Mouse (Mus musculus) left cerebral cortex, postnatal 10 days (tissue): ENCODE results near the gene Lrrc14b. TPM values are rescaled to one million over a fixed set of nuclear protein-coding genes. Genes with fewer than 3 reads are reported as not detected.

ENCODE experiments used
- DNase-seq, 2 experiments: peaks; one replicate each; pipeline ENCODE4 v3.0.0; 2021 to 2022; ENCODE audit warnings: low spot score in 2 of 2, mixed read lengths in 1 of 2; ENCODE audit errors: extremely low spot score in 1 of 2
- intact Hi-C: fragments of 180-260 bp; cut with DNase I; formaldehyde crosslinking; loops from one replicate; pipeline ENCODE4 v1.15.1; 2025
- total RNA-seq, 2 experiments: library from RNA; stranded (reverse); gene quantifications; 2 replicates each; pipeline ENCODE4 v1.2.3; 2021

Lrrc14b gene
- total RNA-seq, result not detected

DNA sequence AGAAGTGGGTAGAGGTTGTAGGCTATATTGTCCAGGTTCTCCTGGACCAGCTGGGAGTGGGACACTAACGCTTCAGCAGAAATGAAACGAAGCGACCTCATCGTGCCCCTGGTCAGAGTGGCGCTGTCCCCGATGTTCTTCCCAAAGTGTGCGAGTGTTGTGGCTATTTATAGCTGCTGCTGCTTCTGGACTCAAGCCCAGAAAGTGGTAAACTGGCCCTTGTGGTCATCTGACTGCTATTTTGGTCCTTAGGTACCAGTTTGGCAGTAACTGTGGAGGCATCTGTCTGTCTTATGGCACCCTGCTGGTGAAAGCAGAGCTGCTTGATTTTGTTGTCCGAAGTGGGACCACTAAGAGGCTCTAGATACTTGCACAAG is at the start of gene Lrrc14b:
TSS of gene Lrrc14b (minus strand) at position 147 of the 377 bp plus-strand sequence.
- intact Hi-C loops, result no loop called here
- DNase-seq, result peak in 1 of 2 experiments; percentile 28

DNA sequence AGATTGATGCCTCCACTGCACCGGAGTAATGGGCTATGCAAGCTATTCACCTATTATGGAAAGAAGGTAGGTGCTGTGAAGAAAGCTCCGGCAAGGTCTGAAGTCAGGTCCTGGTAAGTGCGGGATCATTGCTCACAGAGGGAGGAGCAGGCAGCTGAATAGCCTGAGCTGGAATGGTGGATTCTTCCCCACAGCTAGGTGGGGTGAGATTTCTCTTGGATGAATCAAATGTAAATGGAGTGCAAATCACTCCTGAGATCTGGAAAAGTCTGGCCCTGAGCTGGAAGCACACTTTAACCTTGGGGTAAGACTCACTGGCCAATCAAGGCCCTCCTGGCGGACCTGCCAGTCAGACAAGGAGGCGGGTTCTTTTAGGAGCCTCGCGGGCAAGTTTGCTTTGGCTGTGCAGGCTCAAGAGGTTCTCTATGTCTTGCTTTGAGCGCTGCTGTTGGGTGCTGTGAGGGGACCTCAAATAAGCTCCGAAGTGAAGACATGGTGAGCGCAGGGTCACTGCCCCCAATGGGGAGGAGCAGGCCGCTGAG is 35.6 kb upstream of the Lrrc14b start, which contains the start of gene Ftl1-ps1:
TSS of gene Ftl1-ps1 (plus strand) at position 397 of the 542 bp plus-strand sequence.
- intact Hi-C loops, result no loop called here
- no peak for DNase-seq

DNA sequence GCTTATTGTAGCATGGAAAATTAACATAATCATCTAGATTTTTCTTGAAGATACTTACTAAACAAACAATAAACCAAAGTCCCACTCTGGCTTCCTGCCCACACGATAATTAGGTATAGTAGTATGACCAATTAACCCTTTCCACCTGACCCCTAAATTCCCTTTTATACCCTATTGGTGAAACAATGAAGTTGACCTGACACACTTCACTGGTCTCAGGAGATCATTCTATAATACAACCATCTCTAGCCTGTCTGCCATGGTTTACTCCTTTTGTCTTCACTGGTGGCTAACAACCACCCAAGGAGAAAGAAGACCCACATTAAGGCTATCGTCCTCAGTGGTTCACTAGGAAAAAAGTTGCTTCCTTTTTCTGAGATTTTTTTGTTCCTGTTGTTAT is 27.4 kb upstream of the Lrrc14b start:
- DNase-seq, result no peak
- intact Hi-C loops, result no loop called here

DNA sequence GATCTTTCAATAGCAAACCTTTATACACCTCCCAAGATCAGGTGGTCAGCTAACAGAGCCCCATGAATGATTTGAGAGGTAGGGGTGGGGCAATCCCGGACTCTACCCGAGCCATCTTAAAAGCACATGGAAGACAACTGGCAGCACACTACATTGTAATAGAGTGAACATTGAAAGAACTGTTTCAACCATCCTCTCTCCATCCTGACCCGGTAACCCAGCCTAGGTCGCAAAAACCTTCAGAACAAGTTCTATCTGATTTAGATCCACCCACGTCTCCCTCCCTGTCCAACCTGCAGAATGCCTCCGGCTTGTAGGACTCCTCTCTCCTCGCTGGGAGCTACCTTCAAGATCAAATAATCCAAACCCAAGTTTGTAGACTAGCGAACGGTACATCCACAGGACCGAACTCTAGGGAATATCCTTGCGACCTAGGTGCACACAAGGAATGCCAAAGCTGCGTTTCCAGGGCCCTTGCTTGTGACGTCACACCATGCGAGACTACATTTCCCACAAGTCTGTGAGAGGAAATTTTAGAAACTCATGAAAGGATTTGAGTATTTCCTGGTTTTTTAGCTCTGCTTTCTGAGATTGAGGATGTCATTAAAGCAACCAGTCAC is 26.7 kb upstream of the Lrrc14b start, which contains the start of gene Zfp72:
TSS of gene Zfp72 (minus strand) at position 466 of the 620 bp plus-strand sequence.
- DNase-seq, result peak; percentile 74 to 81
- intact Hi-C loops, result no loop called here

DNA sequence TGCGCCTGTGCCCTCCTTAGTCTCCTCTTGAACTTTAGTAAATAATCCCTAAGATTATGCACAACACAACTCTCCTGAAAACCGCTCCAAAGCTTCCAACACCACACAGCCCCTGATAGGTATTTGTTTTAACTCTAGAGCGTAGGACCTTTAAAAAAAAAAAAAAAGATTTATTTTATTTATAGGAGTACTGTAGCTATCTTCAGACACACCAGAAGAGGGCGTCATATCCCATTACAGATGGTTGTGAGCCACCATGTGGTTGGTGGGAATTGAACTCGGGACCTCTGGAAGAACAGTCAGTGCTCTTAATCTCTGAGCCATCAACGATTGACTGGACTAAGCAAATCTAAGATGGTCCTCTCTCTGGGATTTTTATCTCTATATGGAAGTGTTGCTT is 25.9 kb upstream of the Lrrc14b start:
- intact Hi-C loops, result no loop called here
- DNase-seq, result no peak

DNA sequence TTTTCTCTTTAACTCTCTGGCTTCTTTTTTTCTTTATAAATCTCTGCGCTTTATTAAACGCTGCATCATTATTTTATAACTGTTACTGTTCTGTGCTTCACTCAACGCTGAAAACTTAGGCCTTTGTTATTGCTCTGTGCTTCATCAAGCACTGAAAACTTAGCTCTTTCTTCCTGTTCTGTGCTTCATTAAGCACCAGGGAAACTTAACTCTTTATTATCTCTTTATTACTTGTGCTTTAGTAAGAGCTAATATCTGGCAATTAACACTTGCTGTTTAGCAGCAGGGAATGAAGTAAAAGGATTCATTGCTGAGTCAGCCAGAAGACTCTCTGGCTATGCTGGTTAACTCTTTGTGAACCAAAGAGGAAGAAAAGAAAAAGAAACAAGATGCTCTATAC is 18.5 kb upstream of the Lrrc14b start:
- intact Hi-C loops, result no loop called here
- DNase-seq, result no peak

DNA sequence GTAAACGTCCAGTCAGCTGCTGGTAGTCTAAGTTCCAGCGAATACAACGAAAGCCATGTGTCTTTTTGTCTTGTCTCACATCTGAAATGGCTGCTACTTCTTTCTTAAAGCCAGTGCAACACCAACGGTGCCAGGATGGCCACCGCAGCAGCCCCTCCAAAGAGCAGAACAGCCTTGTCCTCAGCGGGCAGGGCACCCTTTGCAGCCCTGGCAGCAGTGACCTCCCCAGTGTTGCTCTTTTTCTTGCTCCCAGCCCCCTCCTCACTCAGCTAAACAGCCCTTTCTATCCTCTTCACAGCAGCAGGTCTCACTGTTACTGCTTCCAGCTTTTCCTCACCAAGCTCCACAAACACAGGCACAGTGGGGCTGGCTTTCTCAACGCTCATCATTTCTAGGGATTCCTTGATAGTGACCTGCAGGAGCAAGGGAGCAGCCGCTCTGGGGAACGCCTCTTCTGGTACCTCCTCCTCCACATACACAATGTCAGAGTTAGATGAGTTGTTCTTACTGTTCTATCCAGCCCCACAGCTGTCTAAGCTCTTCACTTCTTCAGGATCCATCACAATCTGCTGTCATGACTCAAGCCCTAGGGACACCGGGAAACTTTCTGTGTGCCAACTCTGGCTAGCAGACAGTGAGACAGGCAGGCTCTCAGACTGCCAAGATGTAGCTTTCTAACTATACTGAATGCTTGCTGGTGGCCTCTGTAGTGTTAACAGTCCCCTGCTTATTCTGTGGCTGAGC is 17.9 kb upstream of the Lrrc14b start:
- intact Hi-C loops, result no loop called here
- no peak for DNase-seq

DNA sequence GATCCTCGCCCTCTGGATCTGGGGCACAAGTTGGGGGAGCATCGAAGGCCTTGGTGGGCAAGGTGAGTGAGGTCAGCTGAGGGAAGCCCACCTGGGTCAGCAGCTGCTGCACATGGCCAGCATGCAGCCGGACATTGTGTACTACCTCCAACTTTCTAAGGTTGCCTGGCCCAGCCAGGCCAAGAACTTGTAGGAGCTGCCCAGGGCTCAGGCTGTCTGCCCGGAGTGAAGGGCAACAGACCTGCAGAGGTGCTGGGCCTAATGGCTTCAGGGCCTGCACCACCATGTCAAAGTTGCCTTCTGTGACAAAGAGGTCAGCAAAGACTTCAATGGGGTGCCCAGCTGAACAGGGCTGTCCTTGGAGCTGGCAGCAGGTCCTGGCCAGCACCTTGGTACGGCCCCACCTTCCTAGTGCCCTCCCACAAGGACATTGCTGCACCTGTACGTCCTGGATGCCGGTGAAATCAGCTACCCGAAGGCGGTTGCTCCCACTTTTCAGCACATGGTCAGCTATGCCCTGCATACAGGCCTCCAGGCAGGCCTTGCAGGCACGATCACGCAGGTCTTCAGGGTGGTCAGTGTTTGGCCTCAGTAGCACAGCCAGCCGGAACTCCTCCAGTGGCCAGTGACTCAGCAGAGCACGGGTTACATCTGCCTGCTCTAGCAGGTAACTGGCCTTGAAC is 488 bp downstream of the Lrrc14b start:
- DNase-seq, result no peak
- intact Hi-C loops, result no loop called here

DNA sequence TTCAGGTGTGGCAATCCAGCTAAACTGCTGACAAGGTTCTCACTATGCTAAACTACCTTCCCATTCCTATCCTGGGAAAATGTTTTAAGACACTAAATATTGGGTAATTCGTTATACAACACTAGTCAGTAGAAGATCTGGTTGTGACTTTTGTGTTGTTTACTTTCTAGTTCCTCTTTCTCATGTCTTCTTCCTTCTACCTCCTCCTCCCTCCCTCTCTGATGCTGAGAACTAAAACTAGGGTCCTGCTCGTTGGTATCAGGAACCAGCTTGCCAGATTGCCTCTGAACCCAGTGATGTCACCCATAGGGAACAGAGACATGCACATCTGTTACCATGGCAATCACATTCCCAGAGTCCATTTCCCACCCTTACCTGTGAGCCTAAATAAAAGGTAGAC is 1.6 kb downstream of the Lrrc14b start:
- no peak for DNase-seq
- intact Hi-C loops, result no loop called here

DNA sequence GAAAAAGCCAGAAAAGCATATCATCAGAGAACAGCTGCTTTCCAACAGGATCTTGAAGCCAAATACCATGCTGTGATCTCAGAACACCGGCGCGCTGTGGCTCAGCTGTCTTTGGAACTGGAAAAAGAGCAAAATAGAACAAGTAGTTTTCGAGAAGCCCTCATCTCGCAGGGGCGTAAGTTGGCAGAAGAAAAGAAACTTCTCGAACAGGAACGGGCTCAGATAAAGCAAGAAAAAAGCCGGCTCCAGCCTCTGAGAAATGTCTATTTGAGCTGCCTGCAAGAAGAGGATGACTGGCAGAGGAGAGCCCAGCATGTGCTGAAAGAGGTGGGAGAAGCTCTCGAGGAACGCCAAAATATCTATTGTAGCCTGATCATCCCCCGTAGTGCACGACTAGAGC is 7.3 kb downstream of the Lrrc14b start:
- no peak for DNase-seq
- intact Hi-C loops, result no loop called here

DNA sequence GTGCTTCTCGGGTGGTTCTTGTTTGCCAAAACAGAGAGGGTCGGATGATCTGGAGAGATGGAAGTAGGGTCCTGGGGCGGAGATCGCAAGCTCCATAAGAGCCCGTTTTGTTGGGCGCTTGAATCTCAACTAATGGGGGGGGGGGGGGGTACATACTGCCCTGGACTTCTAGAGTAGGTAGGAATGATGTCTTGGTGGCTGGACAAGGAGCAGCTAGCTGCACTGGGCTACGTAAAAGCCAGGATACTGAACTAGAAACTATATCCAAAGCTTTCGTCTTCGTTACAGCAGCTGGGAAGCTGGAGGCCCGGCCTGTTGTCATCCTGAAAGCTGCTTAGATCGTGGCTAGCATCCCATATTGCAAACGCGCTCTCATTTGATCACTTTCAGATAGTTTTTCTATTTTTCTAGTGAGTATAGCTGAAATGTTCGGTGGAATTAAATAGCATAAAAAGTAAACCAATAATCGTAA is 13.3 kb downstream of the Lrrc14b start:
- intact Hi-C loops, result no loop called here
- DNase-seq, result peak in 1 of 2 experiments; percentile 20

DNA sequence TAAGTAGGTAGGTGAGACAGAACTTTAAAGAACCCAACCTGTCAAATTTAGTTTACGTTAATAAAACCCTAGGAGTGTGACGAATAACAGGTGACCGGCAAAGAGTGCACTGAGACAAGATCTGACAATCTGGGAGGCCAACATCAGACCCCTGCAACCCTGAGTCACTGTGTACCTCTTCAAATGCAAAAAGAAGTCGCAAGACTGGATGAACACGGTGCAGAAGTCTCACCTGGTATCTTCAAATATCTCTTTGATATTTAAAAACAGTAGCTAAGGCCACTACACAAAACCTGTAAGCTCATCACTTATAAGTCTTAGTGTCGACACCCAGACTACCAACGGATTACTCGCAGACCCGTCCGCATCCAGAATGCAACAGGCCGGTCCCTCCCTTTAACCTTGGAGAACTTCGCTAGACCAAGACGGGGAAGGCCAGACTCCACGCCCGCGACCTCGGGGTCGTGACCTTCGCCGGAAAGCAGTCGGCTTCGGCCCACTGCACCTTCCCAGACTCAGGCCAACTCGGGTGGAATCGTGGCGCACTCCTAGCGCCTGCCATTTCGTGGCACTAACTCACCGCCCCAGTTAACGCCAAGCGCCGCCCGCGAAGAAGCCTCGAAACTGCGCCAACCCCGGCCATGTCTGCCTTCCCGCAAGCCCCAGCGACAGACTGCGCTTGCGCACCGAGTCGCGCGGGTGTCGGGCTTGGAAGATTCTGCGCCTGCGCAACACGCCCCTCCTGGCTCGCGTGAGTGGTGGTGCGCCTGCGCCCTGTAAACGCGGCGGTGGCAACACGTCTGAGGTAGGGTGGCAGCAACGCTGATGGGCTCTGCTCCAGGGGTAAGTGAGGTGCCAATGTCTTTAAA is 14.0 kb downstream of the Lrrc14b start, which contains the start of the genes Sdha and Ccdc127:
TSS of gene Sdha (minus strand) at position 715 of the 869 bp plus-strand sequence.
TSS of gene Ccdc127 (plus strand) at position 744 of the 869 bp plus-strand sequence.
- DNase-seq, result peak; percentile 93 to 98
- intact Hi-C loops, result loop anchor here (10.0 kb wide), 1 partner anchor 505 kb away; no protein-coding TSS in a partner anchor

DNA sequence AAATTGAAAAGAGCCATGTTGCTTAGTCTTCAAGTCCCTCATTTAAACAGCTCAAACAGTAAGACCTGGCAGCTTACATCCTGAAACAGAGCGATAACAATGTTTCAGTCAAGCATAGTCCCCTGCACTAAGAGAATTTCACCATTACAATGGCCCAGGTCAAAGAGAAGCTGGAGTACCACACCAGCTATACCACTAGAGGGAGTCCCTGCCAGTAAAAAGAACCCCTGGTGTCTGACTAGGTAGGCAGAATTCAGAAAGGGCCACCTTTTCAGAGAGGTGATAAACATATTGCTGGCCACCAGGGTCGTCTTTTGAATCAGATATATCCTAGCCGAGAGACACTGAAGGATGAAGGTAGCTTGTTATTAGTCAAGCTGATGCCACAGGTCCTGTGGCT is 22.8 kb downstream of the Lrrc14b start:
- DNase-seq, result peak in 1 of 2 experiments; percentile 28
- intact Hi-C loops, result loop anchor here (5.0 to 10.0 kb wide), 2 partner anchors 514 to 861 kb away; no protein-coding TSS in a partner anchor

DNA sequence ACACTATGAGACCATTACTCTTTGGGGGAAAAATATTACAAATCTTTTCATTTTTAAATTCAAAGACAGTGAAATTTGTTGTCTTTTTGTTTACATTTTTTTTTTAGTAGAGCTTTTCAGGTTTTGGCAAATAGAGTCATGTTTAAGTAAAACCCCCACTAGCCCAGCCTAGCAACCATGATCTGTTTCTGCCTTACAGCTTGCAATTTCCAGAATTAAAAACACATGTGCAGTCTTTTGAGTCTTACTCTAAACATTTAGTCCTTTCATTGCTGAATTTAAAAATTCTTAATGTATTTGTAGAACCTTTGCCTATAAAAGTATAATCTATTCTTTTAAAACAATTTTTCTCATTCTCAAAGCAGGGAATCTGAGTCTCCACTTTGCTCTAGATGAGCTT is 34.5 kb downstream of the Lrrc14b start:
- intact Hi-C loops, result no loop called here
- DNase-seq, result no peak

DNA sequence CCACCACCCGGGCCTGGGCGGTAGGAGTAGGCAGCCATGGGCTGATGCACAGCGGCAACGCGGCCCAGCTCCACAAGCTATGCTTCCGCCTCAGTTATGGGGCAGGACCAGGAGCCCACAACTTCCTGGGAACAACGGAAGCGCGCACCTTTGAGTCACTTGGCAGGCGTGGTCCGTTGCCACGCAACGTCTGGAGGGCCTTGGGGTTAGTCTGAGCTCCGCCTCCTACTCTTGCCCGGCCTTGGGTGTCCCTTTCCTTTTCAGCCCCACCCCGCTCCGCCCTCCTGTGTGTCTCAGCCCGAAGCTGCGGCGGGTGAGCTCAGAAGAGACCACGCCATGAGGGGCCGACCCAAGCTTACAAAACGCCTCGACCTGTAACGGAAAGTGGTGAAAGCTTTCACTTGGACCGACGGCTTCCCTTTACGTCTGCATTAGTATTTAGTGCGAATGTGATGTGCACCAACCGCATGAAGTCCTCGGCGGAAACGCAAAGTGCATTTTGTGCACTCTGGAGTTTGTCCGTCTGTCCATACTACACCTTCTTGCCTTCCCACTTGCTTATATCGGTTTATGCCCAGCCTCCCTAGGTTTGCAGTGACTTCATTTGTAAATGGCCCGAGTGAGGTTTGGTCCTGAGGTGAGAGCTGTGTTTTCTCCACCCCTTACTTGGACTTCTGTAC is 46.5 kb downstream of the Lrrc14b start, which contains the start of gene Pdcd6:
TSS of gene Pdcd6 (minus strand) at position 411 of the 680 bp plus-strand sequence.
- DNase-seq, result peak; percentile 86 to 94
- intact Hi-C loops, result no loop called here

DNA sequence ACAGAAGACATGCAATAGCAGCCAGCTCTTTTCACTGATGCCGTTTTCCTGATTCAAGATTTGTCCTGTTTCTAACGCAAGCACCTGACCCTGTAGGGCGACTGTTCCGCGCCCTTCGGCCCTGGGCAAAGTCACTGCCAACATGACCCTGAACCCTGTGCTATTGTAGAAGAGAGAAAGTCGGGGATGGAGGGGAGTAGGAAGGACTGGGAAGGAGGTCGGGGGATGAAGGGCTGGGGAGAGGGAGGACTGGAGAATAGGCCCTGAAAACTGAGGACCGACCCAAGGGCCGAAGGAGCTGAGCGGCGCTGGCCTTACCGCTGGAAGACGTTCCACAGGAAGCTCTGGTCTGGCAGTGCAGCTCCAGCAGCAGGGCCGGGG is 47.0 kb downstream of the Lrrc14b start:
- intact Hi-C loops, result no loop called here
- no peak for DNase-seq

DNA sequence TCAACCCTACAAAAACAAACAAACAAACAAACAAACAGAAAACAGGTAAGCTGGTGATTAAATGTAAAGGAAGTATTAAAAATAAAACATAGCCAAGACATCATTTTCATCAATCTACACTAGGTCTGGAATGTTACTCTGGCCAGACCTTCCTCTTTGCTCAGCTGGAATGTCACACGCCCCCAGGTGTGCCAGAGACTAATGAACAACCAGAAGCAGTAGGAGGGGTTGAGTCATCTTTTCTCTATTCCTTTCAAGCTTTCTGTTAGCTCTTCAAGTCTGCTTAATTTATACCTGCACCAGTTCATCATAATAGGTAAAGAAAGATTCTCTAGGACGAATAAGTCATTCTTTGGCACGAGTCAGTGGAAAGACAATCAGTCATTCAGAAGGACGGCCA is 47.4 kb downstream of the Lrrc14b start:
- no peak for DNase-seq
- intact Hi-C loops, result no loop called here

DNA sequence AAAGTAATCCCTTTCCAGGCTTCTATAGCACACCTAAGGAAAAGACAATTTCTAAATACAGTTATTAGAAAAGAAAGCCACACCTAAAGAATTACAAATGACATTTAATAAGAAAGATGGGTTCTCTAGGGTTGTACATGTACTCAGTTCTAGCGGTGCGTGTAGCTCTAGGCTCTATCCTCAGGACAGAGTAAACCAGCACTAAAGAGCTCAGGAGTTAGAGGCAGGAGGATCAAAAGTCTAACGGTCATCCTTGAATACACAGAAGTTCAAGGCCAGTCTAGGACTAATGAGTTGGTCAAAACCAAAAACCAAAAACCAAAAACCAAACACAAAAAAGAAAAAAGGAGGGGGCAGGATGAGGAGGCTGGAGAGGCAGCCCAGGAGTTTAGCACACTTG is 49.2 kb downstream of the Lrrc14b start:
- DNase-seq, result no peak
- intact Hi-C loops, result no loop called here
